Mouse (Mus musculus): ENCODE measurements around the gene Ranbp3l.

Gene Ranbp3l

GRCm38 (mm10) chr15:9070912-9071555 lies 103.3 kb downstream of the Ranbp3l start, which contains the start of gene Nadk2:
TSS of gene Nadk2 (plus strand) at chr15:9071260.
- peak; percentile 97 for DNase-seq (ENCODE audit: low spot score in 2 of 2)

- peak; percentile 17 to 22 for DNase-seq (ENCODE audit: low spot score in 2 of 2)
Observed at GRCm38 (mm10) chr15:9071556-9072544, 104.1 kb downstream of the Ranbp3l start.

- DNase-seq (ENCODE audit: low spot score in 2 of 2) = no peak
Observed at GRCm38 (mm10) chr15:9072630-9073029, 104.9 kb downstream of the Ranbp3l start.

- no peak for DNase-seq (ENCODE audit: low spot score in 2 of 2)
Observed at GRCm38 (mm10) chr15:9073067-9073608, 105.4 kb downstream of the Ranbp3l start.

GRCm38 (mm10) chr15:9073684-9074083 lies 105.9 kb downstream of the Ranbp3l start:
- no peak for DNase-seq (ENCODE audit: low spot score in 2 of 2)

- DNase-seq (ENCODE audit: low spot score in 2 of 2) = no peak
Observed at GRCm38 (mm10) chr15:9074139-9074538, 106.4 kb downstream of the Ranbp3l start.

- no peak for DNase-seq (ENCODE audit: low spot score in 2 of 2)
Observed at GRCm38 (mm10) chr15:9074671-9075070, 106.9 kb downstream of the Ranbp3l start.

GRCm38 (mm10) chr15:9075608-9076200 lies 108.0 kb downstream of the Ranbp3l start:
- DNase-seq (ENCODE audit: low spot score in 2 of 2) = no peak

- no peak for DNase-seq (ENCODE audit: low spot score in 2 of 2)
Observed at GRCm38 (mm10) chr15:9078481-9079300, 110.9 kb downstream of the Ranbp3l start.

GRCm38 (mm10) chr15:9079626-9080025 lies 111.9 kb downstream of the Ranbp3l start:
- no peak for DNase-seq (ENCODE audit: low spot score in 2 of 2)

GRCm38 (mm10) chr15:9080206-9080605 lies 112.5 kb downstream of the Ranbp3l start:
- DNase-seq (ENCODE audit: low spot score in 2 of 2) = no peak

- DNase-seq (ENCODE audit: low spot score in 2 of 2) = no peak
Observed at GRCm38 (mm10) chr15:9081294-9081693, 113.5 kb downstream of the Ranbp3l start.

GRCm38 (mm10) chr15:9082753-9083152 lies 115.0 kb downstream of the Ranbp3l start:
- DNase-seq (ENCODE audit: low spot score in 2 of 2) = no peak

- no peak for DNase-seq (ENCODE audit: low spot score in 2 of 2)
Observed at GRCm38 (mm10) chr15:9086813-9087212, 119.1 kb downstream of the Ranbp3l start.

- no peak for DNase-seq (ENCODE audit: low spot score in 2 of 2)
Observed at GRCm38 (mm10) chr15:9087421-9087820, 119.7 kb downstream of the Ranbp3l start.

- DNase-seq (ENCODE audit: low spot score in 2 of 2) = no peak
Observed at GRCm38 (mm10) chr15:9087895-9088682, 120.3 kb downstream of the Ranbp3l start.

- no peak for DNase-seq (ENCODE audit: low spot score in 2 of 2)
Observed at GRCm38 (mm10) chr15:9088683-9089072, 120.9 kb downstream of the Ranbp3l start.

- no peak for DNase-seq (ENCODE audit: low spot score in 2 of 2)
Observed at GRCm38 (mm10) chr15:9089136-9089720, 121.5 kb downstream of the Ranbp3l start.

GRCm38 (mm10) chr15:9090662-9091061 lies 122.9 kb downstream of the Ranbp3l start:
- DNase-seq (ENCODE audit: low spot score in 2 of 2) = no peak

Measured in natural killer cell, adult 2 months (primary cell).